Mouse (Mus musculus) stomach, postnatal 0 days (tissue): ENCODE measurements around the gene Ssbp4. TPM values are rescaled to one million over a fixed set of nuclear protein-coding genes. Genes with fewer than 3 reads are reported as not detected.

Experiments used
- ATAC-seq: fragments of 200-750 bp; cut with Nextera tagmentation; 2 replicates; pipeline ENCODE4 v1.8.0; 2017; ENCODE audit not compliant: low FRiP score, low TSS enrichment
- DNase-seq: peaks from one replicate; pipeline ENCODE4 v3.0.0-alpha.2; 2016; ENCODE audit warnings: low spot score
- H3K27ac ChIP-seq: fragments of 300-500 bp; sonication (generic); replicated peaks from 2 replicates; pipeline ENCODE4 v1.5.1; 2014; ENCODE audit warnings: mild to moderate bottlenecking, control low read depth
- H3K27me3 ChIP-seq: fragments of 300-500 bp; sonication (generic); 2 replicates; pipeline ENCODE4 v1.6.1; 2014; ENCODE audit warnings: low read length; ENCODE audit not compliant: control insufficient read depth, insufficient read depth
- H3K36me3 ChIP-seq: fragments of 300-500 bp; sonication (generic); 2 replicates; pipeline ENCODE4 v1.6.1; 2014; ENCODE audit warnings: low read length, mixed read lengths; ENCODE audit not compliant: control insufficient read depth, insufficient read depth
- H3K4me1 ChIP-seq: fragments of 300-500 bp; sonication (generic); replicated peaks from 2 replicates; pipeline ENCODE4 v1.6.1; 2014; ENCODE audit warnings: antibody characterized with exemption; ENCODE audit not compliant: control insufficient read depth, insufficient read depth
- H3K4me2 ChIP-seq: fragments of 300-500 bp; sonication (generic); replicated peaks from 2 replicates; pipeline ENCODE4 v1.6.1; 2014; ENCODE audit warnings: low read depth, mild to moderate bottlenecking, control low read depth, moderate library complexity
- H3K4me3 ChIP-seq: fragments of 300-500 bp; sonication (generic); 2 replicates; pipeline ENCODE4 v1.5.1; 2014; ENCODE audit warnings: low read depth, low read length, control low read depth
- H3K9ac ChIP-seq: fragments of 300-500 bp; sonication (generic); 2 replicates; pipeline ENCODE4 v1.6.1; 2014; ENCODE audit warnings: mild to moderate bottlenecking, low read length, control low read depth, mixed read lengths
- H3K9me3 ChIP-seq: fragments of 300-500 bp; sonication (generic); 2 replicates; pipeline ENCODE4 v1.6.1; 2016; ENCODE audit warnings: low read length; ENCODE audit not compliant: control insufficient read depth
- CTCF ChIP-seq: IDR thresholded peaks from 2 replicates; pipeline ENCODE4 v1.5.1; 2016; ENCODE audit warnings: antibody characterized with exemption, low read depth, mild to moderate bottlenecking, moderate library complexity
- EP300 ChIP-seq: optimal IDR thresholded peaks from 2 replicates; pipeline ENCODE3; 2016; ENCODE audit warnings: antibody characterized with exemption
- WGBS: fragments of 180-500 bp; shearing (Covaris S2); extraction: QIAGEN DNeasy Blood & Tissue Kit; methylation state at CpG from one replicate; pipeline ENCODE4 v1.1.7; 2014; 5-methylcytosine and 5-hydroxymethylcytosine counted together
- polyA plus RNA-seq: library from polyadenylated mRNA; unstranded; fragments of >200 nt; fragmentation: Nextera tagmentation; extraction: Ambion mirVana; gene quantifications from 2 replicates; pipeline ENCODE4 v1.2.1, GENCODE M21; 2015

Gene Ssbp4
- polyA plus RNA-seq, 1 experiment from 2014 or later = 66.7 TPM

DNA sequence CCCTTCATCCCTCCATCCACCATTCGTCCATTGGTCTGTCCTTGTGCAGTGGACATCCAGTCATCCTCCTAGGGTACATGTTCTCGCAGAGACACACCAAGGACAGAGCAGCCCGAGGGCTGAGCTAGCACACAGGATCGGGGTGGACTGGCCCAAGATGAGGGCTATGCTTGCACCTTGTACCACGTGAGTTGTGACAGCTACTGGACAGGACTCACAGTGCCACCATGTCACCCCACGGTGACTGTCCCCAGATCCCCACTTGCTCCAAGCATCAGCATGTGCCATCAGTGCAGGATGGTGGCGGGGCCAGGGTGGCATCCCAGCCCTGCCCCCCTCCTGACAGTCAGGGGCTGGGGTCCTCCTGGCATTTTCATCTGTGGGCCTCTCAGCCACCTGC lies 4.1 kb downstream of the Ssbp4 start:
- Histone ChIP-seq H3K27me3 (no peaks in the 10 kb centered on the region), H3K4me2 (no peak overlapping the region), H3K9ac (no peak overlapping the region), H3K9me3 (no peaks in the 10 kb centered on the region), H3K36me3 (no peaks in the 10 kb centered on the region), H3K4me3 (no peak overlapping the region), H3K4me1 (peaks cover 3% of the 10 kb centered on the region), H3K27ac (no peak overlapping the region)
- no peak for TF ChIP-seq EP300
- TF ChIP-seq CTCF = no peak
- DNase-seq (no peak), ATAC-seq (no peak)
- 84% methylated on average over 7 of the region's 7 CpGs for whole genome bisulfite sequencing

GRCm38 (mm10) chr8:70602139-70602811 lies 6.4 kb downstream of the Ssbp4 start:
- H3K36me3 ChIP-seq = no peaks in the 10 kb centered on the region
- DNase-seq (no peak), ATAC-seq (no peak)
- H3K27me3 ChIP-seq = no peaks in the 10 kb centered on the region
- H3K4me3 ChIP-seq = no peak overlapping the region
- no peak overlapping the region for H3K4me2 ChIP-seq
- no peak overlapping the region for H3K27ac ChIP-seq
- TF ChIP-seq EP300 (no peak), CTCF (no peak)
- no peak overlapping the region for H3K9ac ChIP-seq
- peaks cover 8% of the 10 kb centered on the region for H3K4me1 ChIP-seq
- 94% methylated on average over 13 of the region's 13 CpGs for WGBS
- no peaks in the 10 kb centered on the region for H3K9me3 ChIP-seq

DNA sequence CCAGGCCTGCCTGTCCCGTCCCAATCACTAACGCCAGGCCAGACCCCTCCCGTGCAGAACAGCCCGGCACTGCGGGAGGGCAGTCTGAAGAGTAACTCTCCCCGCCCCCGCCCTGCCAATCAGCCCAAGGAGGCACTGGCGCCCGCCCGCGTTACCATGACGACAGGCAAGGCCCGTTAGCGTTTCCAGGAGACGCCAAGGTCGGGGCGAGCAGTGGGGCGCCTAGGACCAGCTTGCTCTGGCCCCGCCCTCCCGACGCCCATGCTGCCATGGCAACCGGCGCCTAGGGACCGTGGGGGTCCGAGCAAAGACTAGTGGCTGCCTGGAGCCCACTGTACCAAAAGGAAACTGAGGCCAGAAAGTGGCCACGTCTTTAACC lies 7.4 kb downstream of the Ssbp4 start:
- no peak for TF ChIP-seq CTCF
- TF ChIP-seq EP300 = no peak
- no peaks in the 10 kb centered on the region; the same call in 1 of the 2 replicates for H3K36me3 ChIP-seq
- 5% methylated on average over 23 of the region's 26 CpGs for WGBS
- peak overlapping the region; percentile 44 for H3K4me2 ChIP-seq
- DNase-seq = peak; percentile 84
- peaks cover 8% of the 10 kb centered on the region for H3K4me1 ChIP-seq
- H3K4me3 ChIP-seq = no peak overlapping the region
- no peak overlapping the region; the same call in 1 of the 2 replicates for H3K27ac ChIP-seq
- ATAC-seq = peak; percentile 11; the same call in 1 of the 2 replicates
- H3K9me3 ChIP-seq = no peaks in the 10 kb centered on the region
- H3K9ac ChIP-seq = no peak overlapping the region
- no peaks in the 10 kb centered on the region for H3K27me3 ChIP-seq

GRCm38 (mm10) chr8:70600473-70601270 lies 8.0 kb downstream of the Ssbp4 start:
- no peaks in the 10 kb centered on the region; the same call in 1 of the 2 replicates for H3K36me3 ChIP-seq
- TF ChIP-seq CTCF = no peak
- TF ChIP-seq EP300 = no peak
- peak overlapping the region; percentile 44 for H3K4me2 ChIP-seq
- H3K4me1 ChIP-seq = peaks cover 8% of the 10 kb centered on the region
- ATAC-seq = no peak
- no peaks in the 10 kb centered on the region for H3K27me3 ChIP-seq
- 46% methylated on average over 9 of the region's 10 CpGs for WGBS
- no peak overlapping the region for H3K4me3 ChIP-seq
- peak; percentile 18 for DNase-seq
- H3K9ac ChIP-seq = no peak overlapping the region
- H3K9me3 ChIP-seq = no peaks in the 10 kb centered on the region
- peak overlapping the region; percentile 63; the same call in 1 of the 2 replicates for H3K27ac ChIP-seq

GRCm38 (mm10) chr8:70599507-70600290 lies 9.0 kb downstream of the Ssbp4 start:
- WGBS = 80% methylated on average over 12 of the region's 12 CpGs
- H3K27ac ChIP-seq = no peak overlapping the region
- H3K9ac ChIP-seq = no peak overlapping the region
- no peaks in the 10 kb centered on the region for H3K9me3 ChIP-seq
- TF ChIP-seq EP300 (no peak), CTCF (no peak)
- DNase-seq = peak; percentile 13
- no peaks in the 10 kb centered on the region for H3K27me3 ChIP-seq
- peaks cover 8% of the 10 kb centered on the region for H3K4me1 ChIP-seq
- H3K4me3 ChIP-seq = no peak overlapping the region
- no peak overlapping the region for H3K4me2 ChIP-seq
- no peaks in the 10 kb centered on the region; the same call in 1 of the 2 replicates for H3K36me3 ChIP-seq
- no peak for ATAC-seq
